Mouse (Mus musculus) C2C12 (cell line): Measurements from ENCODE around the gene Olfr1436. TPM values are rescaled to one million over a fixed set of nuclear protein-coding genes. Genes with fewer than 3 reads are reported as not detected.
"Not testable (repeated sequence)": the region's sequence is repeated elsewhere in the genome, so short reads cannot be mapped to it uniquely, and the experiment has no call there.

Experiments used
- H3K27me3 ChIP-seq: one replicate; pipeline ENCODE4 v1.6.1; 2011; ENCODE audit not compliant: control insufficient read depth, insufficient read depth, insufficient read length
- H3K36me3 ChIP-seq: one replicate; pipeline ENCODE4 v1.6.1; 2011; ENCODE audit not compliant: control insufficient read depth, insufficient read depth
- H3K4me3 ChIP-seq: one replicate; pipeline ENCODE4 v1.5.1; 2011; ENCODE audit warnings: mild to moderate bottlenecking, control low read depth; ENCODE audit not compliant: poor library complexity, insufficient read depth, severe bottlenecking
- H3K79me2 ChIP-seq: one replicate; pipeline ENCODE4 v1.6.1; 2011; ENCODE audit not compliant: control insufficient read depth, insufficient read depth
- H3K79me3 ChIP-seq: one replicate; pipeline ENCODE4 v1.6.1; 2011; ENCODE audit warnings: low read depth, control low read depth
- H3ac ChIP-seq: one replicate; pipeline ENCODE3; 2011; ENCODE audit warnings: low read depth; ENCODE audit not compliant: control insufficient read depth, insufficient read length
- CEBPB ChIP-seq: IDR thresholded peaks from one replicate; pipeline ENCODE4 v1.6.1; 2011; ENCODE audit warnings: low read depth, mild to moderate bottlenecking, control low read depth, moderate library complexity
- CTCF ChIP-seq: IDR thresholded peaks from one replicate; pipeline ENCODE4 v1.5.1; 2011; ENCODE audit not compliant: control insufficient read depth, insufficient read depth, insufficient read length
- FOSL1 ChIP-seq: IDR thresholded peaks from one replicate; pipeline ENCODE4 v1.8.0; 2011; ENCODE audit warnings: mild to moderate bottlenecking, low read length; ENCODE audit not compliant: poor library complexity, insufficient read depth, severe bottlenecking
- MAX ChIP-seq: IDR thresholded peaks from one replicate; pipeline ENCODE4 v1.6.1; 2011; ENCODE audit warnings: mild to moderate bottlenecking, control low read depth
- MYOD1 ChIP-seq: IDR thresholded peaks from one replicate; pipeline ENCODE4 v1.6.1; 2011; ENCODE audit warnings: low read depth; ENCODE audit not compliant: control insufficient read depth, insufficient read length
- MYOG ChIP-seq: IDR thresholded peaks from one replicate; pipeline ENCODE4 v1.6.1; 2011; ENCODE audit not compliant: control insufficient read depth, insufficient read length; ENCODE audit errors: extremely low read depth
- USF1 ChIP-seq: IDR thresholded peaks from one replicate; pipeline ENCODE4 v1.6.1; 2011; ENCODE audit warnings: low read depth, mild to moderate bottlenecking, control low read depth, moderate library complexity
- long read RNA-seq, 2 experiments: library from polyadenylated mRNA; unstranded; transcript quantifications; one replicate each; pipeline ENCODE4 v2.0.0; 2019 to 2020
- polyA plus RNA-seq: library from polyadenylated mRNA; unstranded; fragments of >200 nt; fragmentation: generic; extraction: Trizol; gene quantifications from one replicate; pipeline ENCODE4 v1.2.1, GENCODE M21; 2012; ENCODE audit warnings: missing spikeins

Olfr1436 gene
- polyA plus RNA-seq = not detected
- long read RNA-seq, experiment 1 = 0 reads
- long read RNA-seq, experiment 2 = 0 reads

DNA sequence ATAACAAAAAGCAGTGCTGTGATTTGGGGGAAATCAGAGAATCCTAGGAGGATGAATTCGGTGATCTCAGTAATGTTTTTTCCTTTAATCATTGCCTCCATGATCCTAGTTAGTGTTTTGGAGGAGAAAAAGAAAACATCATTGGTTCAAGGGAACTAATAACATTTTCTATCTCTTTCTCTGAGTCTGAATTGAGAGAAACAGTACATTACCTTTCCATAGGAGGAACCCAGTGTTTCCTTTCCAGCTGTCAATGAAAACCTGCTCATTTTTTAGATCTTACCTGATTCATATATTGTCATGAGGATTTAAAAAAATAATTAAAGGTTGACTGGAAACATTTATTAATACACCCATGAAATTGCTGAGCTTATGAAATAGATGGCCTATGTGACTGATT lies at the start of gene Olfr1436:
Olfr1436 (minus strand) TSS at position 101 of the 400 bp plus-strand sequence.
- H3K27me3 ChIP-seq, H3ac ChIP-seq, H3K36me3 ChIP-seq, H3K4me3 ChIP-seq, H3K79me3 ChIP-seq, H3K79me2 ChIP-seq: not testable (repeated sequence)

DNA sequence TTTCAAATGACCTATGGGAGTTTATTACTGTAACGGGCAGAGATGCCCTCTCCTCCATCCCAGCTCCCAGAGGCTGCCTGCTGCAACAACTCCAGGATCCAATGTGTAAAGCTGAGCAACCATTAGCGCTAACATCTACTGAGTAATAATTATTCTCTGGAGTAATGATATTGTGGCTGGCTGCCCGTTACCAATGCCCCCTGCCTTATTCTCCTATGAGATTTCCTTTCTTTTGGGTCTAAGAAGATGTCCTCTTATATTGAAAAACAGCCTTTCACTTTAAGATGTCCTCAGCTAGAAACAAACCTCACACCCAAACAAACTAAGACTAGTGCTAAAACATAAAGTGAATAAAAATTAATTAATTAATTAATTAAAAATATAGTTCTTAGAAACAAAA lies 36.9 kb upstream of the Olfr1436 start, which contains the start of gene Olfr1438-ps1:
Olfr1438-ps1 (minus strand) TSS at position 101 of the 400 bp plus-strand sequence.
- H3K79me3 ChIP-seq = no peaks in the 10 kb centered on the region
- H3K27me3 ChIP-seq = no peaks in the 10 kb centered on the region
- no peak for TF ChIP-seq CEBPB
- no peaks in the 10 kb centered on the region for H3K36me3 ChIP-seq
- no peak within 1 kb of the TSS for H3ac ChIP-seq
- no peak within 1 kb of the TSS for H3K4me3 ChIP-seq
- H3K79me2 ChIP-seq = no peaks in the 10 kb centered on the region

- Histone ChIP-seq H3K27me3 (no peaks in the 10 kb centered on the region), H3ac (no peak within 1 kb of the TSS), H3K36me3 (no peaks in the 10 kb centered on the region), H3K79me2 (no peaks in the 10 kb centered on the region), H3K4me3 (no peak within 1 kb of the TSS), H3K79me3 (no peaks in the 10 kb centered on the region)
- TF ChIP-seq FOSL1 (no peak), USF1 (no peak), MYOG (no peak), MYOD1 (no peak), MAX (no peak), CEBPB (no peak), CTCF (no peak)
Observed at GRCm38 (mm10) chr19:12325001-12325400, 26.1 kb upstream of the Olfr1436 start, which contains the start of gene Olfr1437. Olfr1437 (minus strand) TSS chr19:12325101.

- H3K36me3 ChIP-seq = no peaks in the 10 kb centered on the region
- H3ac ChIP-seq = no peak overlapping the region
- no peaks in the 10 kb centered on the region for H3K27me3 ChIP-seq
- H3K79me3 ChIP-seq = no peaks in the 10 kb centered on the region
- no peak for TF ChIP-seq MAX
- TF ChIP-seq FOSL1 = no peak
- TF ChIP-seq CEBPB = no peak
- TF ChIP-seq MYOD1 = no peak
- no peak for TF ChIP-seq CTCF
- TF ChIP-seq MYOG = no peak
- TF ChIP-seq USF1 = no peak
- no peak overlapping the region for H3K4me3 ChIP-seq
- H3K79me2 ChIP-seq = no peaks in the 10 kb centered on the region
Observed at GRCm38 (mm10) chr19:12292979-12293378, 6.0 kb downstream of the Olfr1436 start.

GRCm38 (mm10) chr19:12279554-12279953 lies 19.4 kb downstream of the Olfr1436 start, which contains the start of gene Olfr1434:
Olfr1434 (plus strand) TSS chr19:12279854.
- TF ChIP-seq MYOG = no peak
- no peak for TF ChIP-seq MAX
- no peak for TF ChIP-seq FOSL1
- TF ChIP-seq CEBPB = no peak
- TF ChIP-seq USF1 = no peak
- TF ChIP-seq MYOD1 = no peak
- TF ChIP-seq CTCF = no peak
- no peaks in the 10 kb centered on the region for H3K36me3 ChIP-seq
- no peak within 1 kb of the TSS for H3ac ChIP-seq
- no peaks in the 10 kb centered on the region for H3K79me3 ChIP-seq
- H3K79me2 ChIP-seq = no peaks in the 10 kb centered on the region
- no peak within 1 kb of the TSS for H3K4me3 ChIP-seq
- H3K27me3 ChIP-seq = no peaks in the 10 kb centered on the region

GRCm38 (mm10) chr19:12260732-12261131 lies 38.2 kb downstream of the Olfr1436 start, which contains the start of gene Olfr235:
Olfr235 (plus strand) TSS chr19:12261032.
- TF ChIP-seq MYOG = no peak
- H3K36me3 ChIP-seq = no peaks in the 10 kb centered on the region
- no peak within 1 kb of the TSS for H3K4me3 ChIP-seq
- no peak within 1 kb of the TSS for H3ac ChIP-seq
- H3K27me3 ChIP-seq = no peaks in the 10 kb centered on the region
- H3K79me3 ChIP-seq = no peaks in the 10 kb centered on the region
- H3K79me2 ChIP-seq = no peaks in the 10 kb centered on the region

Other genes starting within 250 kb of the Olfr1436 start
- gene Olfr1424, start 236.4 kb downstream of the Olfr1436 start, polyA plus RNA-seq = not detected
- not detected for gene Olfr1425, start 221.4 kb downstream of the Olfr1436 start, polyA plus RNA-seq
- gene Olfr1426, start 207.1 kb downstream of the Olfr1436 start, polyA plus RNA-seq = not detected
- gene Olfr1427, start 195.8 kb downstream of the Olfr1436 start, polyA plus RNA-seq = not detected
- gene Olfr1428, start 183.2 kb downstream of the Olfr1436 start, polyA plus RNA-seq = not detected
- not detected for gene Olfr76, start 175.9 kb downstream of the Olfr1436 start, polyA plus RNA-seq
- gene Olfr1555-ps1, start 129.0 kb downstream of the Olfr1436 start, polyA plus RNA-seq = not detected
- gene Olfr1431, start 98.5 kb downstream of the Olfr1436 start, polyA plus RNA-seq = not detected
- not detected for gene Olfr1432, start 66.5 kb downstream of the Olfr1436 start, polyA plus RNA-seq
- not detected for gene Olfr262, start 57.5 kb downstream of the Olfr1436 start, polyA plus RNA-seq
- not detected for gene Olfr235, start 38.1 kb downstream of the Olfr1436 start, polyA plus RNA-seq
- gene Olfr1434, start 19.3 kb downstream of the Olfr1436 start, polyA plus RNA-seq = not detected
- gene Olfr1437, start 26.0 kb upstream of the Olfr1436 start, polyA plus RNA-seq = not detected
- not detected for gene Olfr1438-ps1, start 36.8 kb upstream of the Olfr1436 start, polyA plus RNA-seq
- not detected for gene Olfr1440, start 88.1 kb upstream of the Olfr1436 start, polyA plus RNA-seq
- not detected for gene Olfr1441, start 118.3 kb upstream of the Olfr1436 start, polyA plus RNA-seq
- gene Pfpl, start 128.8 kb upstream of the Olfr1436 start, polyA plus RNA-seq = not detected
- gene Mpeg1, start 161.6 kb upstream of the Olfr1436 start, polyA plus RNA-seq = 0.01 TPM
- 5.0 TPM for gene Dtx4, start 202.3 kb upstream of the Olfr1436 start, polyA plus RNA-seq
- gene Fam111a, start 246.6 kb upstream of the Olfr1436 start, polyA plus RNA-seq = 17.4 TPM